Mouse (Mus musculus) regulatory T cell (primary cell): Measurements from ENCODE around the gene Bahcc1.

Experiments used
- in situ Hi-C: fragments of 300-600 bp; cut with MboI, MseI; formaldehyde crosslinking; loops from one replicate; pipeline ENCODE4 v1.15.1; 2025; ENCODE audit warnings: high pct_unique_total_duplicates

The Bahcc1 gene

GRCm38 (mm10) chr11:120241981-120242725 is 9.4 kb downstream of the Bahcc1 start:
- in situ Hi-C loops, result loop anchor here (10.0 kb wide), 1 partner anchor 707 kb away; no protein-coding TSS in a partner anchor

DNA sequence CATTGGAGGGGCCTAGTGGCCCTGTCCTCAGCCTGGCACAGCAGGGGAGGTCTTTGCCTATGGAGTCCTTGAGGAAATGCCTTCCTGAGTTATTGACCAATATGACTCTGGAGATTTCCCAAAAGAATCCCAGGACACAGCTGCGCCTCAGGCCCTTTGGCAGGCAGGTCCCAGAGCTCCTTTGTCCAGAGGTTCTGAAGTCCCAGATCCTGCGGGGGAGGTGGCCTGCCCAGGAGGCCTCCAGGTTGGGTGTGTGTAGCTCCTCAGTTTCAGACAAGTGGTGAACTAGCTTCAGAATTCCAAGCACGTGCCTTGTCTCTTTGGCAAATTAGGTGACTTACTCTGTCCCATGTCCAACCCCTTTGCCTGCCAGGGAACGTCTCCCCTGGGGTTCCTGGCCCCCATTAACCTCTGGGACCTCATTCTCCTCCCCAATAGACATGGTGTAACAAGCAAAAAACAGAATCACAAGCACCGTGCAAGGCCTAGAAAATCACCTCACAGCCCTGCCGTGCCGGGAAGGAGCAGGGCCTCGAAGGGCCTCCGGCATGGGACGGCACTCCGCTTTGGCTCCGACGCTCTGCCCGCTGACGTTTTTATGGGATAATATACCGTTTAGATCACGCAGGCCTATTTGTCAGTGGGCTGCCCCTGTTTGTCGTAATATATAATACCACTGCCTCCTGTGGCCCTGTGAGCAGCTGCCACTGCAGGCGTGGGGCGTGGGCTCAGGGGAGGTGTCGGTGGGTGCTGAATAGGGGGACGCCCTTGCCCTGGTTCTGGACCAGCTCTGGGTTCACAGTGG is 10.2 kb downstream of the Bahcc1 start:
- in situ Hi-C loops, result loop anchor here (10.0 kb wide), 1 partner anchor 708 kb away; no protein-coding TSS in a partner anchor

DNA sequence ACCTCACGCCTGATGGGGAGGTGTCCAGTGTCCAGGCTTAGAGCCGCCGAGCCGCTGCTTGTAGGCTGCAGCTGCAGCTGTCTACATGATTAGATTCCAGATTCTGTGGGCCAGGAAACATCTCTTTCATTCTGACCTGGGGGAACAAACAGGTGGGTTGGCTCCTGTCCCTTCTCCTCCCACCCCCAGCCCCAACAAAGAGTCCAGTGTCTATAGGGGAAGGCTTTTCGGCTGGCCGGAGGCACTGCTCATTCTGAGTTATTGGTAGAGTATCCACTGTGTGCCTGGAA is 10.7 kb downstream of the Bahcc1 start:
- in situ Hi-C loops, result loop anchor here (10.0 kb wide), 1 partner anchor 709 kb away; no protein-coding TSS in a partner anchor

DNA sequence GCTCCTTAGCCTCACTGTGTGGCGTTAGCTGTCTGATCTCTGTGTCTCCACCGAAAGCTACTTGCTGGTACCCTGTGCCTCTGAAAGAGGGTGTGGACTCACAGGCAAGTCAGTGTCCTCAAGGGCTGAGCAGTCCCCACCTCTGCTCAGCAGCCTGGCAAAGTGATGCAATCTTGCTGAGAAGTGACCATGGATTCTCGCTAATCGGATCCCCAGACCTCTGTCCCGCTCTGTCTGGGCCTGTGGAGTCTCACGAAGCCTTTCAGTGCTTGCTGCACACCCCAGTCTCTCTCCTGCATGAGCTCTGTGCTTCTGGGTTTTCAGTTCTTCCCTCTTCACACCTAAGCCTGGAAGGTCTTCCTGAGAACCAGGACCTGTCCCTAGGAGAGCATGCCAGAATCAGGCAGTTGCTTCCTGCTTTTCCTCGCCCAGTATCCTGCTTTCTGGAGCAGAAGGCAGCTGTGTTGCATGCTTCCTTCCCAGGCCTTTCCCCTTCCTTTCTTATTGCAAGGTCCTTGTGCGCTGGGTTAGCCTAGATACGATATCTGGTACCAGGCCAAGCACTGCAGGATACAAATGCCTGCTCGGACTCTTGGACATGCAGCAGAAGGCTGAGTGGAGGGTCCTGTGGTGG is 15.5 kb downstream of the Bahcc1 start:
- in situ Hi-C loops, result loop anchor here (10.0 kb wide), 1 partner anchor 713 kb away; no protein-coding TSS in a partner anchor

DNA sequence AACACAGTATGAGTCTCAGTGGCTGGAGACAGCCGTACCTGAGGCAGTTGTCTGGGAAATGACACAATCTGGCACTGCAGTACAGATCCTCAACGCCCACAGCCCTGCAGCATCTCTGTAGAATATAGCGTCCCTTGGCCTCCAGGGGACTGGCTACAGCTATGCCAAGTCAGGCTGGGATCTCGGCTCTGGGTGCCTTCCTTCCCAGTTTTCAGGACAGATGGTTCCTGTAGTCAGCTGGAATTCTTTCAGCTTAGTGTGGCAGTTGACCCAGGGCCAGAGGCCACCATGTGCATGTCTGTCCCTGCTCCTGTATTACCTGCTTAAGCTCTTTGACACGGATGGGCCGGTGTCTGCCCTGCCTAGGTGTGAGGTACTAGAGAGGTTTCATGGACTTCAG is 16.2 kb downstream of the Bahcc1 start:
- in situ Hi-C loops, result loop anchor here (10.0 kb wide), 1 partner anchor 714 kb away; no protein-coding TSS in a partner anchor

- in situ Hi-C loops, result no loop called here
Observed at GRCm38 (mm10) chr11:120250991-120251949, 18.5 kb downstream of the Bahcc1 start.

GRCm38 (mm10) chr11:120251950-120252308 is 19.2 kb downstream of the Bahcc1 start:
- in situ Hi-C loops, result no loop called here

DNA sequence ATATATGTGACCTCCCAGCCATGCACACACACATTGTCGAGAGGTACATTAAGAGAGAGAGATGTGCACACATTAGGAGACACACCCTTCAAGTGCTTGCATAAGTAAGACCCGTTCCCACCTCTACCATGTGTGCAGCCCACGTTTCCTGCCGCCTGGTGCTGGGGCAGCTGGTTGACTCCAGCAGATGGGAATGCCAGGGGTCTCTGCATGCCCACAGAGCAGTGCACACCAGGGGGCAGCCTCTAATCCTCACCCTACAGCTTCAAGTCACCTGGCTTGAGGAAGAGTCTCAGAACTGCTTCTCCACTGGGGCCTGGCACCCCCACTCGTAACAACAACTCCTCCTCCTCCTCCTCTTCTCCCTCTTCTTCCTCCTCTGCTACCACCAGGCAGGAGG is 19.7 kb downstream of the Bahcc1 start:
- in situ Hi-C loops, result no loop called here

GRCm38 (mm10) chr11:120252843-120253645 is 20.3 kb downstream of the Bahcc1 start:
- in situ Hi-C loops, result no loop called here

- in situ Hi-C loops, result no loop called here
Observed at GRCm38 (mm10) chr11:120253646-120254315, 21.0 kb downstream of the Bahcc1 start.

DNA sequence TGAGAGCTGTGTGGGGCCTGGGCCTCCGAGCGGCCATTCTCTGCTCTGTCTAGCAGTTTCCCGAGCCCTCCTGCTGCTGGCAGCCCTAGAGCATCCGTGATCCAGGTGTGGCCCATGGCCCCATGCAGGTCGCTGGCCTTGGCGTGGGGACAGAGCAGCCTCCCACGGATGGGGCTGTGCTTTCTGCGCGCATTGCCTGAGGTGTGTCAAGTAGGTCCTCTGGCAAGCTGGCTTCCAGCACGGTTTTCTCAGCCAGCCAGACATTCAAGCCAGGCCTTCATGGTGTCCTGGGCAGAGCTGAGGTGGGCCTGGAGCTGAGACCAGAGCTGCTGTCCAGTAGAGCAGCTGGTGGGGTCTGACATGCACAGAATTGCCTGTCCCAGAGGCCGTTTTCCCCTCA is 21.7 kb downstream of the Bahcc1 start:
- in situ Hi-C loops, result no loop called here

DNA sequence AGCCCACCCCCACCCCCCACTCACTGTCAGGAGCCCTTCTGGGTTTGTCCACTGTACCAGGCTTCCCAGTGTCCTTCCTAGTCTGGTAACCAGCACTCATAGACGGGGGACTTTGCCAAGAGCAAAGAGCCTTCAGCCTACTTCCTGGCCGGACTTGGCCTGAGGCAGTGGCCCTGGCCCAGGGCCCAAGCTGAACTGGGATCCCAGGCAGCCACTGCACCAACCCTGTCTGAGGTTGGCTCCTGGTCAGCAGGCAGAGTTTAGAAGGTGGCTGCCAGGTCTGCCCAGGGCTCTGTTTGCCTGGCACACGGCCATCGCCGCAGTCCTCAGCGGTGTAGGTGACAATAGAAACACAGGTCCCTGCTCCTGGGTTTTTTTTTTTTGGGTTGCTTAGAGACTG is 22.3 kb downstream of the Bahcc1 start:
- in situ Hi-C loops, result no loop called here

- in situ Hi-C loops, result no loop called here
Observed at GRCm38 (mm10) chr11:120255499-120255898, 22.8 kb downstream of the Bahcc1 start.

DNA sequence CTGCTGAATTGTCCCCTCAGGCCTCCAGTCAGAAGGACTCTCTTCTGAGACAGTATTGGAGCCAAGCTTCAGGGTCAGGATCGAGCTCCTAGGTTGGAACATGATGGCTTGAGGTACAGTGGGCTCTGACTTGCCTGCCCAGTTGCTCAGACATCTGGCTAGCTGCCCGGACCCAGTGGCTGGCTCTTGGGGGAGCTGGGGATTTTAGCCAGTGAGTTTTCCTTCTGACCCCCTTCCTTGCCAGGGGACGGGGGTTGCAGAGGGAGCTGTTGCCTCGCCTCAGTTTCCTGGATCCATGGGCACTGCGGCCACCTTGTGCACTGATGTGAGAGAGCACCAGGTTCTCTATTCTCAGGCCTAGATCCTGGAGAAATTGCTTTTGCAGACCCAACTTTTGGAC is 23.4 kb downstream of the Bahcc1 start:
- in situ Hi-C loops, result no loop called here

DNA sequence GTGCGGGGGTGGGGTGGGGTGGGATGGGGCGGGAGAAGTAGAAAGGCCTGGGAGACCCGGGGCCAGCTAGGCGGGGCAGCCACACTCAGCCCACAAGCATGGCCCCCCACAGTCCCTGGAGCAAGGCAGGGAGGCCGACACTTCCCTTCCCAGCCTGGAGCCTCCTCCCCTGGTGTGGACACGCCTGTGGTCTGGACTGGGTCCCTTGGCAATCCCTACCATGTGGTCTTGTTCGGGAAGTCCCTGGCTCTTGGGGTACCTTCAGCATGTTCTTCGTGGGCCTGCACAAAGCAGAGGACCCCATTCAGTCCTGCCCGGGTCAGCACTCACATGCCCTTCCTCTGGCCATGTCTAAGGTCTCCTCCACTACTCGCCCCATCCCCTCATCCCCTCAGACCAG is 23.8 kb downstream of the Bahcc1 start:
- in situ Hi-C loops, result no loop called here

DNA sequence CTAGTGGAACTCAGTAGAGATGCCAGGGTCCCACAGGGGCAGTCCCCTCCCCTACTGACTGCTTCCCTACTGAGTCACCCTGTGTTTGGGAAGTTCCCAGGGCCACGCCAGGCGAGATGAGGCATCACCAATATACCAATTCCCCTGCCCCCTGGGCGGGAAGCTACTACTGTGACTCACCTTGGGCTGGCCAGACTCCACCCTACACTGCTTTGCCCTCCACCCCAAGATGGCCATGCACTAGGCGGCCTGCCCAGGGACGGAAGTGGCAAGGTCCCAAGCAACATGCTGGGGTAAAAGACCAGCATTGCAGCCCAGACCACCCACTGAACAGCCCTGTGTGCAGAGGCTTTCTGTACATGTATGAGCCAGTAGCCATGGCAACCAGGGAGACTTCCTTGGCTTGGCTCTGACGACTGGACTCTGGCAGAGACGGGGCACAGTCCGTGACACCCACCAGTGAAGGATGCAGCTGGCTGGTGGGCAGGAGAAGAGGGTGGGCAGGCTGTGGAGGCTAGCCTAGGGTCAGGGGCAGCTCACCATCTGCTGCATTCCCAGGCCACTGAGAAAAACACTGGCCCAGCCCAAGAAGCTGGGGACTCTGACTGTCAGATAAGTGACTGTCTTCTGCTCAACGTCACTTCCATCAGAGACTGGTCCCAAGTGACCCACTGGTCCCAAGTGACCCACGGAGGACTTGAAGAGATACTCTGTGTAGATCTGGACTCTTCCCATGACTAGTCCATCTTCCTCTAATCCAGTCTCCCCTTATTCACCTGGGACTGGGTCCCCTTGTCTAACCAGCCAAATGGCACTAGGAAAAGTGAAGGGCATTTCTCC is 24.5 kb downstream of the Bahcc1 start:
- in situ Hi-C loops, result no loop called here

DNA sequence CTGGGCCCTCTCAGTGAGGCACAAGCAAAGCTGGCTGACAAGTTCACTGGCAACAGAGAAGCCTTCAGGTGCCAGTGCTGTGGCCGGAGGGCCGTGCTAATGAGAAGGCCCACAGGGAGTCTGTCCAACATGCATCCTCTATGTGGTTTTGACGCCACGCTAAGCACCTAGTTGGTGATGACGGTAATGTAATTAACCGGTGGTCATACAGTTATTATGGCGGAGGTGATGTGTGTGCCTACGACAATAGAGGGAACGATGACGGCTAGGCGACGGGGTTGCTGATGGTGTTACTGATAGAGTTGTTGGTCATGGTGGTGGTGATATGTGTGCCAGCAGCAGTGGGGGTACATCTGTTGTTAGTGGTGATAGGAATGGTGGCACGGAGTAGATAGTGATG is 25.2 kb downstream of the Bahcc1 start:
- in situ Hi-C loops, result no loop called here

GRCm38 (mm10) chr11:120258896-120259689 is 26.3 kb downstream of the Bahcc1 start:
- in situ Hi-C loops, result no loop called here
